Mouse (Mus musculus) CH12.LX (cell line): Measurements from ENCODE around the gene Madd. TPM values are rescaled to one million over a fixed set of nuclear protein-coding genes. Genes with fewer than 3 reads are reported as not detected.

Experiments used
- DNase-seq: peaks from one replicate; pipeline ENCODE4 v3.0.0-alpha.2; 2013; ENCODE audit errors: extremely low read depth
- H3K27ac ChIP-seq: 2 replicates; pipeline ENCODE4 v1.5.1; 2012; ENCODE audit warnings: low read depth, mild to moderate bottlenecking, control low read depth, moderate library complexity; ENCODE audit not compliant: insufficient read depth
- H3K27me3 ChIP-seq: replicated peaks from 2 replicates; pipeline ENCODE3; 2012; ENCODE audit warnings: inconsistent platforms
- H3K36me3 ChIP-seq, 2 experiments: replicated peaks in 1 of 2; 2 replicates each; pipeline versions ENCODE3 to v1.6.1; 2012; ENCODE audit warnings: inconsistent platforms in 1 of 2, low read length in 1 of 2, mild to moderate bottlenecking in 1 of 2, mixed read lengths in 1 of 2, moderate library complexity in 1 of 2; ENCODE audit not compliant: control insufficient read depth in 1 of 2, insufficient read depth in 1 of 2
- H3K4me1 ChIP-seq, 2 experiments: 2 replicates each; pipeline ENCODE4 v1.6.1; 2012; ENCODE audit warnings: inconsistent platforms in 1 of 2, moderate library complexity in 1 of 2; ENCODE audit not compliant: insufficient read depth in 2 of 2, control insufficient read depth in 1 of 2
- H3K4me2 ChIP-seq: 2 replicates; pipeline ENCODE4 v1.6.1; 2012; ENCODE audit warnings: low read depth, mild to moderate bottlenecking, control low read depth; ENCODE audit not compliant: poor library complexity, insufficient read depth, severe bottlenecking
- H3K4me3 ChIP-seq, 3 experiments: fragments of 150-350 bp in 1 of 3; sonication (generic) in 1 of 3; replicated peaks in 1 of 3; 2 replicates each; pipeline versions ENCODE3 to v1.5.1; 2011 to 2012; ENCODE audit warnings: low read depth in 2 of 3, low read length in 2 of 3, mild to moderate bottlenecking in 2 of 3, moderate library complexity in 2 of 3, control low read depth in 1 of 3, improper control_type of control experiment in 1 of 3, inconsistent platforms in 1 of 3, mixed read lengths in 1 of 3; ENCODE audit not compliant: poor library complexity in 1 of 3
- H3K79me2 ChIP-seq: replicated peaks from 2 replicates; pipeline ENCODE4 v1.6.1; 2012; ENCODE audit warnings: mild to moderate bottlenecking, moderate library complexity; ENCODE audit not compliant: control insufficient read depth, poor library complexity, insufficient read depth, severe bottlenecking; ENCODE audit errors: extremely low read depth
- H3K9ac ChIP-seq: 2 replicates; pipeline ENCODE4 v1.6.1; 2012; ENCODE audit warnings: low read depth, mild to moderate bottlenecking, control low read depth, moderate library complexity; ENCODE audit not compliant: insufficient read depth
- H3K9me3 ChIP-seq: replicated peaks from 2 replicates; pipeline ENCODE3; 2012; ENCODE audit warnings: low read length, inconsistent platforms, mixed read lengths
- CHD1 ChIP-seq: IDR thresholded peaks from 2 replicates; pipeline ENCODE4 v1.6.1; 2012; ENCODE audit warnings: low read depth, low read length, improper control_type of control experiment, inconsistent platforms
- CHD2 ChIP-seq: IDR thresholded peaks from 2 replicates; pipeline ENCODE4 v1.6.1; 2011; ENCODE audit warnings: low read length, improper control_type of control experiment
- E2F4 ChIP-seq: IDR thresholded peaks from 2 replicates; pipeline ENCODE4 v1.6.1; 2011; ENCODE audit warnings: low read depth, low read length, improper control_type of control experiment; ENCODE audit not compliant: insufficient replicate concordance
- ETS1 ChIP-seq: conservative IDR thresholded peaks from 2 replicates; pipeline ENCODE4 v1.6.1; 2012; ENCODE audit warnings: low read depth, mild to moderate bottlenecking, inconsistent platforms, low read length, improper control_type of control experiment, moderate library complexity
- GABPA ChIP-seq: IDR thresholded peaks from 2 replicates; pipeline ENCODE4 v1.6.1; 2012; ENCODE audit warnings: low read depth, low read length, improper control_type of control experiment, inconsistent platforms; ENCODE audit not compliant: insufficient replicate concordance
- HCFC1 ChIP-seq: IDR thresholded peaks from 2 replicates; pipeline ENCODE4 v1.6.1; 2012; ENCODE audit warnings: low read depth, mild to moderate bottlenecking, inconsistent platforms, low read length, improper control_type of control experiment
- IRF4 ChIP-seq: IDR thresholded peaks from 2 replicates; pipeline ENCODE4 v1.6.1; 2014; ENCODE audit warnings: low read depth, mild to moderate bottlenecking, inconsistent platforms, low read length, improper control_type of control experiment
- JUN ChIP-seq: IDR thresholded peaks from 2 replicates; pipeline ENCODE4 v1.6.1; 2011; ENCODE audit warnings: low read depth, mild to moderate bottlenecking, low read length, improper control_type of control experiment, moderate library complexity; ENCODE audit not compliant: insufficient read depth
- JUND ChIP-seq: conservative IDR thresholded peaks from 2 replicates; pipeline ENCODE4 v1.6.1; 2011; ENCODE audit warnings: low read depth, low read length, improper control_type of control experiment
- KAT2A ChIP-seq: IDR thresholded peaks from 2 replicates; pipeline ENCODE4 v1.6.1; 2012; ENCODE audit warnings: low read length, improper control_type of control experiment, inconsistent platforms; ENCODE audit not compliant: insufficient replicate concordance
- MAZ ChIP-seq: IDR thresholded peaks from 2 replicates; pipeline ENCODE4 v1.6.1; 2012; ENCODE audit warnings: low read depth, mild to moderate bottlenecking, inconsistent platforms, low read length, improper control_type of control experiment, moderate library complexity
- MEF2A ChIP-seq: IDR thresholded peaks from 2 replicates; pipeline ENCODE4 v1.6.1; 2014; ENCODE audit warnings: low read depth, mild to moderate bottlenecking, inconsistent platforms, low read length, improper control_type of control experiment, borderline replicate concordance
- MXI1 ChIP-seq: IDR thresholded peaks from 2 replicates; pipeline ENCODE4 v1.6.1; 2011; ENCODE audit warnings: mild to moderate bottlenecking, low read depth, low read length, improper control_type of control experiment
- MYC ChIP-seq: IDR thresholded peaks from 2 replicates; pipeline ENCODE4 v1.6.1; 2011; ENCODE audit warnings: low read depth, mild to moderate bottlenecking, improper control_type of control experiment, low read length
- NELFE ChIP-seq: IDR thresholded peaks from 2 replicates; pipeline ENCODE4 v1.6.1; 2011; ENCODE audit warnings: low read depth, low read length, improper control_type of control experiment
- NRF1 ChIP-seq: IDR thresholded peaks from 2 replicates; pipeline ENCODE4 v1.6.1; 2014; ENCODE audit warnings: low read depth, mild to moderate bottlenecking, inconsistent platforms, low read length, improper control_type of control experiment, moderate library complexity
- POLR2A ChIP-seq: IDR thresholded peaks from 2 replicates; pipeline ENCODE4 v1.6.1; 2011; ENCODE audit warnings: low read depth, mild to moderate bottlenecking, improper control_type of control experiment, low read length
- RAD21 ChIP-seq: IDR thresholded peaks from 2 replicates; pipeline ENCODE4 v1.6.1; 2011; ENCODE audit warnings: low read depth, mild to moderate bottlenecking, low read length, improper control_type of control experiment, moderate library complexity
- RCOR1 ChIP-seq: conservative IDR thresholded peaks from 2 replicates; pipeline ENCODE4 v1.6.1; 2012; ENCODE audit warnings: low read depth, mild to moderate bottlenecking, inconsistent platforms, low read length, improper control_type of control experiment
- SIN3A ChIP-seq: IDR thresholded peaks from 2 replicates; pipeline ENCODE4 v1.6.1; 2012; ENCODE audit warnings: low read length, improper control_type of control experiment, inconsistent platforms
- TCF12 ChIP-seq: IDR thresholded peaks from 2 replicates; pipeline ENCODE4 v1.6.1; 2014; ENCODE audit warnings: low read depth, mild to moderate bottlenecking, inconsistent platforms, low read length, improper control_type of control experiment
- UBTF ChIP-seq: IDR thresholded peaks from 2 replicates; pipeline ENCODE4 v1.6.1; 2012; ENCODE audit warnings: low read depth, mild to moderate bottlenecking, inconsistent platforms, low read length, improper control_type of control experiment, moderate library complexity
- dilution Hi-C: fragments of 300-500 bp; cut with MboI; formaldehyde crosslinking; loops from 2 replicates; pipeline ENCODE4 v1.14.3; 2020; ENCODE audit warnings: low sequenced_read_pairs; ENCODE audit not compliant: extremely low pct_unique_long_range_greater_than_20kb, extremely low pct_ligation_motif_present
- in situ Hi-C: fragments of 300-500 bp; cut with MboI; formaldehyde crosslinking; loops from 3 replicates; pipeline ENCODE4 v1.14.3; 2019; ENCODE audit warnings: low sequenced_read_pairs, low pct_ligation_motif_present, low pct_unique_long_range_greater_than_20kb, mixed read lengths
- polyA plus RNA-seq: library from polyadenylated mRNA; unstranded; fragments of >175 nt; gene quantifications from 2 replicates; pipeline ENCODE4 v1.2.1, GENCODE M21; 2012; ENCODE audit warnings: low read depth; ENCODE audit not compliant: insufficient read length
- total RNA-seq, 2 experiments: library from RNA; depleted of rRNA; stranded (reverse); fragments of 300-350 nt in 1 of 2; fragments of >200 nt in 1 of 2; gene quantifications; 2 replicates each; pipeline ENCODE4 v1.2.3; 2012 to 2014

The Madd gene
- total and polyA plus RNA-seq, 3 experiments = 4.8 to 15.6 (median 14.6) TPM

GRCm38 (mm10) chr2:91176234-91176633 is 7.4 kb downstream of the Madd start:
- peaks cover 41 to 68% of the 10 kb centered on the region in 2 experiments for H3K36me3 ChIP-seq
- no peak overlapping the region for H3K4me2 ChIP-seq
- in situ Hi-C loops = no loop called here
- no peak for TF ChIP-seq ETS1
- no peak for TF ChIP-seq RAD21
- TF ChIP-seq RCOR1 = no peak
- no peak for TF ChIP-seq NRF1
- TF ChIP-seq MXI1 = no peak
- TF ChIP-seq CHD1 = no peak
- TF ChIP-seq HCFC1 = no peak
- no peak for TF ChIP-seq IRF4
- TF ChIP-seq NELFE = no peak
- TF ChIP-seq UBTF = no peak
- no peak for TF ChIP-seq E2F4
- TF ChIP-seq SIN3A = no peak
- TF ChIP-seq MAZ = no peak
- no peak for TF ChIP-seq GABPA
- no peaks in the 10 kb centered on the region for H3K9me3 ChIP-seq
- H3K4me3 ChIP-seq = no peak overlapping the region
- dilution Hi-C loops = no loop called here
- H3K79me2 ChIP-seq = peaks cover under 1% of the 10 kb centered on the region
- peaks cover 0 to 16% of the 10 kb centered on the region in 2 experiments; a peak in 3 of 4 replicates for H3K4me1 ChIP-seq
- H3K9ac ChIP-seq = no peak overlapping the region
- no peak for DNase-seq
- H3K27ac ChIP-seq = no peak overlapping the region
- H3K27me3 ChIP-seq = no peaks in the 10 kb centered on the region

GRCm38 (mm10) chr2:91175490-91175889 is 8.1 kb downstream of the Madd start:
- in situ Hi-C loops = no loop called here
- dilution Hi-C loops = no loop called here
- Histone ChIP-seq H3K4me3 (no peak overlapping the region), H3K4me1 (peaks cover 0 to 9% of the 10 kb centered on the region in 2 experiments; a peak in 1 of 4 replicates), H3K36me3 (peaks cover 43 to 71% of the 10 kb centered on the region in 2 experiments), H3K9me3 (no peaks in the 10 kb centered on the region), H3K27ac (no peak overlapping the region), H3K4me2 (no peak overlapping the region), H3K27me3 (no peaks in the 10 kb centered on the region), H3K9ac (no peak overlapping the region), H3K79me2 (no peaks in the 10 kb centered on the region)
- TF ChIP-seq NELFE (no peak), NRF1 (no peak), MXI1 (no peak), POLR2A (no peak), ETS1 (no peak), JUND (no peak), CHD2 (no peak), MEF2A (no peak), JUN (no peak), MYC (no peak), RCOR1 (no peak), TCF12 (no peak), MAZ (no peak), KAT2A (no peak)
- DNase-seq = no peak
